10 mouse cellular contexts compared by ENCODE assay signal in the genomic region with DNA sequence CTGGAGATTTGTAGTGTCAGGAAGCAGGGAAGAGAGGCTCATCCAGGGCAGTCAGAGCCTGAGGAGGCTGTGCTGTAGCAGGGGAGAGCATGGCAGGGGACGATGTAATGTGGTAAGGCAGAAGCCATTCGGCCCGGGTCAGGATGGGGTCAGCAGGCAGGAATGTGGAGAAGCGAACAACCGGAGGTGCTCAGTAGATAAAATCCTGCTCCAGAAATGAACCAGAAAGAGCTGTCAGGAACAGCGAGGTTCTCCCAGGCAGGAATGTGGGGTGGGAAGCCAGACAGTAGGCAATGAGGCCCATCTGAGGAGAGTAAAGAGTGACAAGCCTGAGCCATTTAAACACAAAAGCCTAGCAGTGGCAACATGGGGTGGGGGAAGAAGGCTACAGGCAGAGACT.
DNase-seq lines count a peak whose midpoint lies in the region; ATAC-seq lines count a peak whose summit lies in the region.
"Had no signal": no experiment of that assay in that cellular context is flagged by ENCODE, and none has a peak within 500 bp of the region (broad histone marks: within the 10 kb centered on the region; RNA-seq: fewer than 3 reads in every experiment).

No protein-coding gene starts in this region.

- peaks cover 10% of the 10 kb centered on the region; the same call in 1 of the 2 replicates for H3K36me3 ChIP-seq in heart, embryonic 14.5 days (ENCODE audit: control insufficient read depth, insufficient read depth, low read length)
- no peaks in the 10 kb centered on the region for H3K36me3 ChIP-seq in hindbrain, embryonic 15.5 days
- no peaks in the 10 kb centered on the region for H3K36me3 ChIP-seq in midbrain, embryonic 14.5 days (ENCODE audit: control insufficient read depth, insufficient read depth, low read length)

- ATAC-seq in heart, embryonic 14.5 days (ENCODE audit: insufficient number of reproducible peaks, insufficient read depth, low FRiP score, low read depth) = peak; percentile 78
- no peak for ATAC-seq in hindbrain, embryonic 15.5 days (ENCODE audit: low FRiP score, low read depth)
- ATAC-seq in midbrain, embryonic 14.5 days (ENCODE audit: low FRiP score, low TSS enrichment) = no peak

- no peaks in the 10 kb centered on the region for H3K9me3 ChIP-seq in heart, embryonic 14.5 days (ENCODE audit: control insufficient read depth, low read length)
- no peaks in the 10 kb centered on the region for H3K9me3 ChIP-seq in hindbrain, embryonic 15.5 days
- no peaks in the 10 kb centered on the region for H3K9me3 ChIP-seq in midbrain, embryonic 14.5 days (ENCODE audit: control insufficient read depth, low read length)
- H3K9me3 ChIP-seq: G1E had no signal

- H3K9ac ChIP-seq in heart, embryonic 14.5 days (ENCODE audit: low read length) = peak overlapping the region; percentile 39; the same call in 1 of the 2 replicates
- no peak overlapping the region for H3K9ac ChIP-seq in hindbrain, embryonic 15.5 days
- H3K9ac ChIP-seq in midbrain, embryonic 14.5 days (replicated peaks; ENCODE audit: low read length) = no peak overlapping the region
- H3K9ac ChIP-seq: liver, embryonic 14.5 days had no signal

- H3K27ac ChIP-seq in heart, embryonic 14.5 days (replicated peaks in 1 of 2; ENCODE audit: control insufficient read depth in 1 of 2, insufficient read depth in 1 of 2, low read depth in 2 of 2, low read length in 2 of 2) = peak overlapping the region; percentile 84 to 96
- peak overlapping the region; percentile 60 for H3K27ac ChIP-seq in hindbrain, embryonic 15.5 days (replicated peaks)
- H3K27ac ChIP-seq in midbrain, embryonic 14.5 days (replicated peaks; ENCODE audit: low read depth, low read length) = peak overlapping the region; percentile 1; the same call in 1 of the 2 replicates
- H3K27ac ChIP-seq: liver, embryonic 14.5 days had no signal

- no peak overlapping the region for H3K4me3 ChIP-seq in heart, embryonic 14.5 days (ENCODE audit: control insufficient read depth in 1 of 2, insufficient read depth in 1 of 2, low read depth in 1 of 2, low read length in 2 of 2)
- no peak overlapping the region for H3K4me3 ChIP-seq in hindbrain, embryonic 15.5 days
- H3K4me3 ChIP-seq in midbrain, embryonic 14.5 days (replicated peaks; ENCODE audit: low read depth, low read length) = no peak overlapping the region

- WGBS in heart, embryonic 14.5 days = 5% methylated on average over 6 of the region's 6 CpGs
- WGBS in hindbrain, embryonic 15.5 days = 13% methylated on average over 6 of the region's 6 CpGs
- 29% methylated on average over 6 of the region's 6 CpGs for WGBS in midbrain, embryonic 14.5 days

- no peaks in the 10 kb centered on the region for H3K27me3 ChIP-seq in heart, embryonic 14.5 days (ENCODE audit: control insufficient read depth, insufficient read depth, low read length)
- no peaks in the 10 kb centered on the region for H3K27me3 ChIP-seq in hindbrain, embryonic 15.5 days
- H3K27me3 ChIP-seq in midbrain, embryonic 14.5 days (ENCODE audit: control insufficient read depth, insufficient read depth, low read length) = no peaks in the 10 kb centered on the region

- H3K4me2 ChIP-seq in heart, embryonic 14.5 days (ENCODE audit: low read length) = peak overlapping the region; percentile 40
- no peak overlapping the region for H3K4me2 ChIP-seq in hindbrain, embryonic 15.5 days
- no peak overlapping the region for H3K4me2 ChIP-seq in midbrain, embryonic 14.5 days (ENCODE audit: low read length)

- peaks cover 62 to 76% of the 10 kb centered on the region in 2 experiments for H3K4me1 ChIP-seq in heart, embryonic 14.5 days (ENCODE audit: control insufficient read depth in 2 of 2, insufficient read depth in 2 of 2, low read length in 2 of 2)
- peaks cover 66% of the 10 kb centered on the region for H3K4me1 ChIP-seq in hindbrain, embryonic 15.5 days (replicated peaks)
- peaks cover 55% of the 10 kb centered on the region for H3K4me1 ChIP-seq in midbrain, embryonic 14.5 days (ENCODE audit: control insufficient read depth, insufficient read depth, low read length)

- DNase-seq in heart, adult 9 months (ENCODE audit: low spot score in 2 of 2) = no peak
- DNase-seq in embryo, embryonic 10.5 days (ENCODE audit: low spot score) = peak; percentile 74
- no peak for DNase-seq in midbrain, embryonic 14.5 days
- DNase-seq in adrenal gland, adult 8-10 months = no peak
- no peak for DNase-seq in cerebellum, postnatal 14 days
- no peak for DNase-seq in ovary, adult 18-20 months (ENCODE audit: low spot score)

Comparison
In these comparisons a context has a peak if more than half of its experiments do, and no peak if none do; other contexts are left out.
1. H3K27ac ChIP-seq: peak in every context shown above with its lines; median percentile 90 in heart, embryonic 14.5 days; 60 in hindbrain, embryonic 15.5 days; 1 in midbrain, embryonic 14.5 days.